Mouse (Mus musculus): Measurements from ENCODE around the gene Tmtc1. TPM values are rescaled to one million over a fixed set of nuclear protein-coding genes. Genes with fewer than 3 reads are reported as not detected.

Tmtc1 gene
- total and polyA plus RNA-seq, 2 experiments from 2014 or later = 2.0 to 29.4 TPM

- TF ChIP-seq CTCF (IDR thresholded peaks at IDR 0.05) = no peak
- Histone ChIP-seq H3K4me3 (ENCODE audit: low read depth, low read length) (no peak overlapping the region), H3K27me3 (ENCODE audit: insufficient read depth, low read length) (no peaks in the 10 kb centered on the region), H3K4me2 (ENCODE audit: low read depth, low read length, poor library complexity, severe bottlenecking) (no peak overlapping the region), H3K9me3 (ENCODE audit: low read length) (no peaks in the 10 kb centered on the region), H3K4me1 (ENCODE audit: insufficient read depth, low read length) (no peaks in the 10 kb centered on the region), H3K27ac (ENCODE audit: low read depth, low read length) (no peak overlapping the region), H3K36me3 (ENCODE audit: insufficient read depth, low read length) (no peaks in the 10 kb centered on the region), H3K9ac (replicated peaks; ENCODE audit: low read length, poor library complexity, severe bottlenecking) (no peak overlapping the region)
- no peak for ATAC-seq (ENCODE audit: low FRiP score)
- DNase-seq (ENCODE audit: low spot score) = no peak
- 98% methylated on average over 2 of the region's 2 CpGs for WGBS
Measured at GRCm38 (mm10) chr6:148399541-148399940, 44.6 kb downstream of the Tmtc1 start.

GRCm38 (mm10) chr6:148398888-148399287 is 45.3 kb downstream of the Tmtc1 start:
- 85% methylated on average over 2 of the region's 2 CpGs for WGBS
- TF ChIP-seq CTCF (IDR thresholded peaks at IDR 0.05) = no peak
- no peak overlapping the region for H3K27ac ChIP-seq (ENCODE audit: low read depth, low read length)
- DNase-seq (ENCODE audit: low spot score) (no peak), ATAC-seq (ENCODE audit: low FRiP score) (no peak)
- H3K9me3 ChIP-seq (ENCODE audit: low read length) = no peaks in the 10 kb centered on the region
- no peak overlapping the region for H3K4me2 ChIP-seq (ENCODE audit: low read depth, low read length, poor library complexity, severe bottlenecking)
- H3K4me3 ChIP-seq (ENCODE audit: low read depth, low read length) = no peak overlapping the region
- H3K4me1 ChIP-seq (ENCODE audit: insufficient read depth, low read length) = no peaks in the 10 kb centered on the region
- H3K9ac ChIP-seq (replicated peaks; ENCODE audit: low read length, poor library complexity, severe bottlenecking) = no peak overlapping the region
- no peaks in the 10 kb centered on the region for H3K27me3 ChIP-seq (ENCODE audit: insufficient read depth, low read length)
- H3K36me3 ChIP-seq (ENCODE audit: insufficient read depth, low read length) = no peaks in the 10 kb centered on the region

GRCm38 (mm10) chr6:148397270-148397669 is 46.9 kb downstream of the Tmtc1 start:
- ATAC-seq (ENCODE audit: low FRiP score) = no peak
- no peak for TF ChIP-seq CTCF (IDR thresholded peaks at IDR 0.05)

GRCm38 (mm10) chr6:148395272-148395671 is 48.9 kb downstream of the Tmtc1 start:
- no peak for ATAC-seq (ENCODE audit: low FRiP score)
- no peak for DNase-seq (ENCODE audit: low spot score)
- no peaks in the 10 kb centered on the region for H3K36me3 ChIP-seq (ENCODE audit: insufficient read depth, low read length)
- 94% methylated on average over 3 of the region's 3 CpGs for WGBS
- TF ChIP-seq CTCF (IDR thresholded peaks at IDR 0.05) = peak; percentile 67
- 0 out of 2 replicates have a peak, but pooled peaks cover 2% of the 10 kb centered on the region for H3K4me1 ChIP-seq (ENCODE audit: insufficient read depth, low read length)
- H3K9me3 ChIP-seq (ENCODE audit: low read length) = no peaks in the 10 kb centered on the region
- H3K4me2 ChIP-seq (ENCODE audit: low read depth, low read length, poor library complexity, severe bottlenecking) = no peak overlapping the region
- H3K27ac ChIP-seq (ENCODE audit: low read depth, low read length) = no peak overlapping the region
- no peak overlapping the region for H3K4me3 ChIP-seq (ENCODE audit: low read depth, low read length)
- H3K9ac ChIP-seq (replicated peaks; ENCODE audit: low read length, poor library complexity, severe bottlenecking) = no peak overlapping the region
- no peaks in the 10 kb centered on the region for H3K27me3 ChIP-seq (ENCODE audit: insufficient read depth, low read length)

More at GRCm38 (mm10) chr6:148397270-148397669, 46.9 kb downstream of the Tmtc1 start:
- no peak for DNase-seq (ENCODE audit: low spot score)
- Histone ChIP-seq H3K4me3 (ENCODE audit: low read depth, low read length) (no peak overlapping the region), H3K9ac (replicated peaks; ENCODE audit: low read length, poor library complexity, severe bottlenecking) (no peak overlapping the region), H3K4me2 (ENCODE audit: low read depth, low read length, poor library complexity, severe bottlenecking) (no peak overlapping the region), H3K9me3 (ENCODE audit: low read length) (no peaks in the 10 kb centered on the region), H3K36me3 (ENCODE audit: insufficient read depth, low read length) (no peaks in the 10 kb centered on the region), H3K27ac (ENCODE audit: low read depth, low read length) (no peak overlapping the region), H3K27me3 (ENCODE audit: insufficient read depth, low read length) (no peaks in the 10 kb centered on the region), H3K4me1 (ENCODE audit: insufficient read depth, low read length) (no peaks in the 10 kb centered on the region)
- 67% methylated on average over 5 of the region's 5 CpGs for WGBS

- H3K4me3 ChIP-seq (ENCODE audit: low read depth, low read length) = no peak overlapping the region
- H3K4me2 ChIP-seq (ENCODE audit: low read depth, low read length, poor library complexity, severe bottlenecking) = no peak overlapping the region
- no peaks in the 10 kb centered on the region for H3K36me3 ChIP-seq (ENCODE audit: insufficient read depth, low read length)
- WGBS = 74% methylated on average over 3 of the region's 3 CpGs
- TF ChIP-seq CTCF (IDR thresholded peaks at IDR 0.05) = no peak
- H3K27me3 ChIP-seq (ENCODE audit: insufficient read depth, low read length) = no peaks in the 10 kb centered on the region
- no peak for DNase-seq (ENCODE audit: low spot score)
- no peaks in the 10 kb centered on the region for H3K9me3 ChIP-seq (ENCODE audit: low read length)
- H3K4me1 ChIP-seq (ENCODE audit: insufficient read depth, low read length) = 0 out of 2 replicates have a peak, but pooled peaks cover 2% of the 10 kb centered on the region
- H3K27ac ChIP-seq (ENCODE audit: low read depth, low read length) = no peak overlapping the region
- ATAC-seq (ENCODE audit: low FRiP score) = no peak
- no peak overlapping the region for H3K9ac ChIP-seq (replicated peaks; ENCODE audit: low read length, poor library complexity, severe bottlenecking)
Measured at GRCm38 (mm10) chr6:148394294-148394693, 49.9 kb downstream of the Tmtc1 start.

GRCm38 (mm10) chr6:148392147-148392546 is 52.0 kb downstream of the Tmtc1 start:
- Histone ChIP-seq H3K9ac (replicated peaks; ENCODE audit: low read length, poor library complexity, severe bottlenecking) (no peak overlapping the region), H3K9me3 (ENCODE audit: low read length) (no peaks in the 10 kb centered on the region), H3K4me1 (ENCODE audit: insufficient read depth, low read length) (0 out of 2 replicates have a peak, but pooled peaks cover 2% of the 10 kb centered on the region), H3K36me3 (ENCODE audit: insufficient read depth, low read length) (no peaks in the 10 kb centered on the region), H3K4me2 (ENCODE audit: low read depth, low read length, poor library complexity, severe bottlenecking) (no peak overlapping the region), H3K27ac (ENCODE audit: low read depth, low read length) (peak overlapping the region; percentile 38; the same call in 1 of the 2 replicates), H3K4me3 (ENCODE audit: low read depth, low read length) (no peak overlapping the region), H3K27me3 (ENCODE audit: insufficient read depth, low read length) (no peaks in the 10 kb centered on the region)
- DNase-seq (ENCODE audit: low spot score) = peak; percentile 35
- ATAC-seq (ENCODE audit: low FRiP score) = no peak
- peak; percentile 56 for TF ChIP-seq CTCF (IDR thresholded peaks at IDR 0.05)
- WGBS = 15% methylated on average over 10 of the region's 10 CpGs

Data from midbrain, postnatal 0 days (tissue).